In the genomic region with DNA sequence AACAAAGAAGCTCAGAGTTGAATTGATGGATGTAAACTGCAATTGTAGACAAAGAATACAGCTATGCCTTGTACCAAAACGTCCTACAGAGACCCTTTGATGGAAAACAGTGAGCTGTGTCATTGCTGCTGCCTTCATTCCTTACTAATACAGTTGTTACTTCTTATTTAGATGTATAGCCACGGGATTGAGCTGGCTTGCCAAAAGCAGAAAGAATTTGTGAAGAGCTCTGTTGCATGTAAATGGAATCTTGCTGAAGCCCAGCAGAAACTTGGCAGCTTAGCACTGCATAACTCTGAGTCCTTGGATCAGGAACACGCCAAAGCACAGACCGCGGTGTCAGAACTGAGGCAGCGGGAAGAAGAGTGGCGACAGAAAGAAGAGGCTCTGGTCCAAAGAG, we compare ENCODE assay signal across 10 mouse cellular contexts. TPM values are rescaled to one million over a fixed set of nuclear protein-coding genes. Genes with fewer than 3 reads are reported as not detected.
DNase-seq lines count a peak whose midpoint lies in the region; ATAC-seq lines count a peak whose summit lies in the region.
"Had no signal": no experiment of that assay in that cellular context is flagged by ENCODE, and none has a peak within 500 bp of the region (broad histone marks: within the 10 kb centered on the region; RNA-seq: fewer than 3 reads in every experiment).

No protein-coding gene starts in this region.

- no peaks in the 10 kb centered on the region for H3K9me3 ChIP-seq in hindbrain, embryonic 13.5 days
- H3K9me3 ChIP-seq in hindbrain, embryonic 11.5 days (ENCODE audit: control insufficient read depth, low read length) = no peaks in the 10 kb centered on the region
- H3K9me3 ChIP-seq: heart, embryonic 13.5 days had no signal

- H3K27ac ChIP-seq in hindbrain, embryonic 13.5 days = peak overlapping the region; percentile 35; the same call in 1 of the 2 replicates
- H3K27ac ChIP-seq in hindbrain, embryonic 11.5 days (ENCODE audit: low read depth, low read length) = no peak overlapping the region
- H3K27ac ChIP-seq: heart, embryonic 13.5 days had no signal

- H3K36me3 ChIP-seq in hindbrain, embryonic 13.5 days = peaks cover 37% of the 10 kb centered on the region
- no peaks in the 10 kb centered on the region for H3K36me3 ChIP-seq in hindbrain, embryonic 11.5 days (ENCODE audit: control insufficient read depth, insufficient read depth, low read length)

- H3K27me3 ChIP-seq in hindbrain, embryonic 13.5 days = no peaks in the 10 kb centered on the region
- H3K27me3 ChIP-seq in hindbrain, embryonic 11.5 days (ENCODE audit: control insufficient read depth, insufficient read depth, low read length) = no peaks in the 10 kb centered on the region
- H3K27me3 ChIP-seq: heart, embryonic 13.5 days; Patski had no signal

- DNase-seq in hindbrain, embryonic 11.5 days (ENCODE audit: low spot score) = no peak
- DNase-seq in brain, adult 2 months (ENCODE audit: low read depth, low spot score) = peak; percentile 87
- DNase-seq in frontal cortex, postnatal 10 days (ENCODE audit: low spot score in 2 of 2) = peak; percentile 28 to 31
- peak; percentile 23 for DNase-seq in lung, postnatal 36 days
- no peak for DNase-seq in thymus, postnatal 25 days
- DNase-seq in thymus, postnatal 0 days (ENCODE audit: low spot score) = no peak
- DNase-seq: lung, embryonic 14.5 days had no signal

- no peak for ATAC-seq in hindbrain, embryonic 13.5 days (ENCODE audit: low FRiP score)
- ATAC-seq in hindbrain, embryonic 11.5 days (ENCODE audit: low FRiP score) = no peak
- ATAC-seq: Patski had no signal

- H3K9ac ChIP-seq in hindbrain, embryonic 13.5 days = no peak overlapping the region
- no peak overlapping the region for H3K9ac ChIP-seq in hindbrain, embryonic 11.5 days (ENCODE audit: low read depth, low read length)
- H3K9ac ChIP-seq: heart, embryonic 13.5 days; lung, embryonic 14.5 days had no signal

- WGBS in hindbrain, embryonic 13.5 days = 59% methylated on average over 7 of the region's 7 CpGs
- WGBS in hindbrain, embryonic 11.5 days = 79% methylated on average over 7 of the region's 7 CpGs

- no peak overlapping the region for H3K4me3 ChIP-seq in hindbrain, embryonic 13.5 days
- H3K4me3 ChIP-seq in hindbrain, embryonic 11.5 days (ENCODE audit: low read depth, low read length) = no peak overlapping the region
- H3K4me3 ChIP-seq: heart, embryonic 13.5 days had no signal

- peaks cover 20% of the 10 kb centered on the region for H3K4me1 ChIP-seq in hindbrain, embryonic 13.5 days (replicated peaks)
- 0 out of 2 replicates have a peak, but pooled peaks cover 2% of the 10 kb centered on the region for H3K4me1 ChIP-seq in hindbrain, embryonic 11.5 days (replicated peaks; ENCODE audit: control insufficient read depth, insufficient read depth, low read length)

- no peak overlapping the region for H3K4me2 ChIP-seq in hindbrain, embryonic 13.5 days
- H3K4me2 ChIP-seq in hindbrain, embryonic 11.5 days (replicated peaks; ENCODE audit: low read depth, low read length) = no peak overlapping the region
- H3K4me2 ChIP-seq: heart, embryonic 13.5 days; lung, embryonic 14.5 days had no signal

RNA-seq across cellular contexts. Expression of gene Cdc37l1, which starts 4.7 kb away (rescaled TPM):
- polyA plus RNA-seq in hindbrain, embryonic 13.5 days (2015; fragmentation: Nextera tagmentation; extraction: Ambion mirVana) = 50.3 and 52.4 TPM in 2 replicates
- 51.5 and 51.7 TPM in 2 replicates for polyA plus RNA-seq in hindbrain, embryonic 11.5 days (2014; fragmentation: Nextera tagmentation; extraction: Ambion mirVana)
- 27.2 and 32.2 TPM in 2 replicates for polyA plus RNA-seq in thymus, postnatal 0 days (2015; fragmentation: Nextera tagmentation; extraction: Ambion mirVana)

RNA-seq across cellular contexts. Expression of gene 4430402I18Rik, which starts 27.3 kb away (rescaled TPM):
- polyA plus RNA-seq in hindbrain, embryonic 13.5 days (2015; fragmentation: Nextera tagmentation; extraction: Ambion mirVana) = 0.65 and 0.89 TPM in 2 replicates
- polyA plus RNA-seq in hindbrain, embryonic 11.5 days (2014; fragmentation: Nextera tagmentation; extraction: Ambion mirVana) = 0.32 and 0.71 TPM in 2 replicates
- polyA plus RNA-seq in thymus, postnatal 0 days (2015; fragmentation: Nextera tagmentation; extraction: Ambion mirVana) = 0.42 and 0.83 TPM in 2 replicates

RNA-seq across cellular contexts. Expression of gene Plpp6, which starts 31.1 kb away (rescaled TPM):
- polyA plus RNA-seq in hindbrain, embryonic 13.5 days (2015; fragmentation: Nextera tagmentation; extraction: Ambion mirVana) = 9.1 and 9.7 TPM in 2 replicates
- polyA plus RNA-seq in hindbrain, embryonic 11.5 days (2014; fragmentation: Nextera tagmentation; extraction: Ambion mirVana) = 6.5 and 7.6 TPM in 2 replicates
- polyA plus RNA-seq in thymus, postnatal 0 days (2015; fragmentation: Nextera tagmentation; extraction: Ambion mirVana) = 8.5 TPM in 2 replicates

RNA-seq across cellular contexts. Expression of gene Ak3, which starts 52.9 kb away (rescaled TPM):
- 60.7 and 61.6 TPM in 2 replicates for polyA plus RNA-seq in hindbrain, embryonic 13.5 days (2015; fragmentation: Nextera tagmentation; extraction: Ambion mirVana)
- 82.4 and 83.5 TPM in 2 replicates for polyA plus RNA-seq in hindbrain, embryonic 11.5 days (2014; fragmentation: Nextera tagmentation; extraction: Ambion mirVana)
- 56.1 and 59.4 TPM in 2 replicates for polyA plus RNA-seq in thymus, postnatal 0 days (2015; fragmentation: Nextera tagmentation; extraction: Ambion mirVana)

Comparison
In these comparisons a context has a peak if more than half of its experiments do, and no peak if none do; other contexts are left out.
1. DNase-seq: peak in brain, adult 2 months (single experiment), frontal cortex, postnatal 10 days (2 of 2) and lung, postnatal 36 days (single experiment); none in hindbrain, embryonic 11.5 days (single experiment), thymus, postnatal 25 days (single experiment) and thymus, postnatal 0 days (single experiment).